Mouse (Mus musculus) stomach, adult 2 months (tissue): ENCODE data around the gene Serpina10. TPM values are rescaled to one million over a fixed set of nuclear protein-coding genes. Genes with fewer than 3 reads are reported as not detected.

Source experiments
- polyA plus RNA-seq: library from polyadenylated mRNA; depleted of rRNA; stranded (reverse); fragments of >200 nt; gene quantifications from 2 replicates; pipeline ENCODE4 v1.2.3, GENCODE M21; 2012; rRNA removed

Serpina10 gene
- not detected in 2 replicates for polyA plus RNA-seq

DNA sequence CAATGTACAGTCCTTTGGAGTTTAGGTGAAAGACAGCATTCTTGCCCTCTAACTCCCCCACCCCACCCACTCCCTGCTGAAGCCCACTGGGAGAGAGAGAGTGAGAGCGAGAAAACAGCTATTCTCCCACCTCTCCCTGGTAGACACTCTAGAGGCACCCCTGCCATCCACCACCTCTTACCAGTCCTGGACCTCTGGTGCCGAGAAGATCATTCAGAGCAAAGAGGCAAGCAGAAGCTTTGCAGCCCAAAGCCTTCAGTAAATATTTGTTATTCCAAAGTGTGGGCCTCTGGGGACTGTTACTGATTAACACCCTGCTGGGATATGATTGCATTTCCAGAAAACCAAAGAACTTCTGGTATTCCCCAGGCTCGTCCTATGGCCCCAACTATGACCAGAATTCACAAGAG is at the start of gene Serpina10:
TSS of gene Serpina10 (minus strand) at position 242 of the 410 bp plus-strand sequence.

DNA sequence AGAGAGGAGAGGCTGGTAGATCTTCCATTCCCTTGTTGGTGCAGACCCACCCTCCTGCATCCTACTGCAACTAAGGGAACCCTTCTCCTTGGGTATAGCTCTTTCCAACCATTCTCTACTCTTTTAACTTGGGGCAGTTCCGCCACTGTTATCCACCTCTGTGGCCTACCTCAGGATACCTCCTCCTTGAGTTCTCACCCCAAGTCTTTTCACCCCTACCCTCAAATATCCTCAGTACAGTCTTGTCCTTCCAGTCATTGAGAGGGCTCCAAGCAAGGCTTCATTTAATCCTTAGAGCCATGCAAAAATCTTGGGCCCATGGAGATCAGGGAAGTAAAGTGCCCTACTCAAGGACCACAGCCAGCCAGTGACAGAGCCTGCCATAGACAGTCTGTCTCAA is 44.8 kb upstream of the Serpina10 start, which contains the start of gene Serpina16:
TSS of gene Serpina16 (minus strand) at position 101 of the 400 bp plus-strand sequence.

DNA sequence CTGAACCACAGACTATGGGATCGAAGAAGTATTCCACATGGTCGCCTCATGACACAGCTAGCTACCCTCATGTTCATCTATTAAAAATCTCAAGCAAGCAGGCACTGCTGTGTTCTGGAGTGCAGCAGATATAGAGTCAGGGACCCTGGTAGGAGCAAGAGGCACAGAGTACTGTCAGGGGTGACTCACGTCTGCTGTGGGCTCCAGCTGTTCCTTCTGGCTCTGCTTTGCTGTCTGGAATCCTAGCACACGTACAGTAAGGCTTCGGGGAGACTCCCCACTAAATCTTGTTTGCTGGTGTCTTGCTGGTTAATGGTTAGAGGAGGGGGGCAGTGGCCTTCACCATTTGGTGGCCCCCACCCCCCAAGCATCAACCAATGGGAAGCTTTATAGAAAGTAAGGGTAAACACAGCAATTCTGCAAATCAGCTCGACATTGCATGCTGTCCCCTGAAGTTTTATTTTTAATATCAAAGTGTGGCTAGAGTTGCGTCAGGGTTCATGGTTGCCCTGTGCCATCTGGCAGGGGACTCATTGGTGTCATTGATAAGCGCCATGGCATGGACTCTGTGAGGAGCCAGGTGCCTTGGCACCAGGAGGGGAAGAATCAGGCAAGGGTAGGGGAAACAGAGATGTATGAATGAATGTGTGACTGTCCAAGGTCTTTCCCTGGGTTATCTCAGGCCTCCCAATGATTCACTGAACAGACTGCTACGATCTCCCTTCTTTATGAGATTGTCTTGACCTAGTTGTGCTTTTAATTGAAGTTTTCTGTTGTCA is 25.8 kb upstream of the Serpina10 start, which contains the start of gene Serpina6:
TSS of gene Serpina6 (minus strand) at position 365 of the 779 bp plus-strand sequence.

Other genes with a start within 250 kb of the Serpina10 start
- 4.4 and 5.7 TPM in 2 replicates for gene Otub2, start 242.8 kb downstream of the Serpina10 start, polyA plus RNA-seq
- 0.30 and 0.44 TPM in 2 replicates for gene 9330161L09Rik, start 223.6 kb downstream of the Serpina10 start, polyA plus RNA-seq
- 8.1 and 10.2 TPM in 2 replicates for gene Ddx24, start 205.6 kb downstream of the Serpina10 start, polyA plus RNA-seq
- gene Ifi27, start 197.2 kb downstream of the Serpina10 start, polyA plus RNA-seq: 205 and 246 TPM in 2 replicates
- 250 and 292 TPM in 2 replicates for gene Ifi27l2a, start 187.8 kb downstream of the Serpina10 start, polyA plus RNA-seq
- 45.5 and 67.7 TPM in 2 replicates for gene Ifi27l2b, start 174.2 kb downstream of the Serpina10 start, polyA plus RNA-seq
- 0.06 and 0.09 TPM in 2 replicates for gene Ppp4r4, start 99.2 kb downstream of the Serpina10 start, polyA plus RNA-seq
- gene Serpina6, start 25.8 kb upstream of the Serpina10 start, polyA plus RNA-seq: not detected in 2 replicates
- gene Serpina16, start 44.7 kb upstream of the Serpina10 start, polyA plus RNA-seq: 0.42 TPM in 1 of 2 replicates, not detected in the other
- gene Serpina1f, start 64.1 kb upstream of the Serpina10 start, polyA plus RNA-seq: 0.72 TPM in 1 of 2 replicates, not detected in the other
- gene Serpina1d, start 142.1 kb upstream of the Serpina10 start, polyA plus RNA-seq: 0.31 TPM in 1 of 2 replicates, not detected in the other
- gene Serpina1b, start 198.9 kb upstream of the Serpina10 start, polyA plus RNA-seq: 0.69 and 1.6 TPM in 2 replicates
- gene Serpina1a, start 232.1 kb upstream of the Serpina10 start, polyA plus RNA-seq: 0.70 and 1.6 TPM in 2 replicates